Mouse (Mus musculus) thymus, adult 18-20 months (tissue): Measurements from ENCODE around the gene 4930435E12Rik.
A peak's percentile ranks its signal among the peaks of the same experiment; 100 is the strongest.
"Not testable (repeated sequence)": the region's sequence is repeated elsewhere in the genome, so short reads cannot be mapped to it uniquely, and the experiment has no call there.

Source experiments
- DNase-seq, 2 experiments: peaks; one replicate each; pipeline ENCODE4 v3.0.0; 2022; ENCODE audit warnings: mixed read lengths in 2 of 2

4930435E12Rik gene

DNA sequence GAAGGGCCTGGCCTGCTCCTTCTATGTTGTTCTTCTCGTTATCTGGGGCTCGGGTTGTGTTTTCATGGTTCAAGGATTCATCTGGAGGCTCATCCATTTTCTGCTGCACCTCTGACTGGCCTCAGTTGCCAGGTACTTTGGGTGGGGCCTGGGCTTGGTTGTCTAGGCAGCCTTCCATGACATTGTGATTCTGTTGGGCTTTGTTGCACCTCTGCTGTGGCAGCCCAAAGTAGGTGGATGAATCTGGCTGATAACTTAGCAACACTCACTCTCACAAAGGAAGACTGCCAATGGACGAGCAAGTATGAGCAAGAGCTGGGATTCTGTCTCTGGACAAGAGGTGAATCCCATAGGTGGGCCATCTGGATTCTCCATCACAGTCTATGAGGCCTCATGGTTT lies at the start of gene 4930435E12Rik:
Gene 4930435E12Rik (minus strand): TSS at position 101 of the 400 bp plus-strand sequence.
- no peak for DNase-seq

DNA sequence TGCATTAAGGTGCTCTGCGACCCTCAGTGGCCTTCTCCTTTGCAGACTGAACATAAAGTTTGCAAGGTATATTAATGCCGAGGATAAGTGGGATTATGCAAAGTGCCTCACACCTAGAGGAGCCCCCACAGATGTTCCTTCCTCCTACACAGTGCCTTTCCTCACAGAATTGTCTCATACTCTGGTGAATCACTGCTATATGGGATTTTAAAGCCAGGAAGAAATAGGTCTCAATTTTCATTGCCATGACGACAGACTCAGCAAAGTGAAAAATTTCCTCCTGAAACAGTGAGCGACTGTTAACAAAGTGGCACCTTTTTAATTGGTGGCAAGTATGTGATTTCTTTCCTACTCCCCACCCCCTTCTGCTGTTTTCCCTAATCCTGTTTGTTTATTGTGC lies 45.9 kb upstream of the 4930435E12Rik start:
- no peak for DNase-seq

DNA sequence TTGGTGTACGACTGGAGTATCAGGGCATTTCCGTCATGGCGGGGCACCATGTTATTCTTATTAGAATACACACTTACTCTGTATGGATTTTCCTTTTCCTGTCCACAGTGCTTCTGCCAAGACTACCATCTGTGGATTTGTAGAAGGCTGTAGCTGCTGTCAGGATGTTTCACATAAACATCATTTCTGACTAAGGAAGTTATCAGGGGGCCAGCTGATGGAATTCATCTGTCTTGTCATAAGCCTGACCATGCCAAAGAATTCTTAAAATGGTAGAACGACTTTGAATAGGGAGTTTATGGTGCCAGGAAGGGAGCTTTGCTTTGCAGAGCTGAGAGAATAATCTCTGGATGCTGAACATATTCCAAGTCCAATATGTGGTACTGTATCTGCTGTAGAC lies 44.7 kb upstream of the 4930435E12Rik start:
- DNase-seq, result no peak

- DNase-seq, result no peak
Observed at GRCm38 (mm10) chr16:38864358-38864757, 35.8 kb upstream of the 4930435E12Rik start.

- no peak for DNase-seq
Observed at GRCm38 (mm10) chr16:38860548-38860947, 32.0 kb upstream of the 4930435E12Rik start.

DNA sequence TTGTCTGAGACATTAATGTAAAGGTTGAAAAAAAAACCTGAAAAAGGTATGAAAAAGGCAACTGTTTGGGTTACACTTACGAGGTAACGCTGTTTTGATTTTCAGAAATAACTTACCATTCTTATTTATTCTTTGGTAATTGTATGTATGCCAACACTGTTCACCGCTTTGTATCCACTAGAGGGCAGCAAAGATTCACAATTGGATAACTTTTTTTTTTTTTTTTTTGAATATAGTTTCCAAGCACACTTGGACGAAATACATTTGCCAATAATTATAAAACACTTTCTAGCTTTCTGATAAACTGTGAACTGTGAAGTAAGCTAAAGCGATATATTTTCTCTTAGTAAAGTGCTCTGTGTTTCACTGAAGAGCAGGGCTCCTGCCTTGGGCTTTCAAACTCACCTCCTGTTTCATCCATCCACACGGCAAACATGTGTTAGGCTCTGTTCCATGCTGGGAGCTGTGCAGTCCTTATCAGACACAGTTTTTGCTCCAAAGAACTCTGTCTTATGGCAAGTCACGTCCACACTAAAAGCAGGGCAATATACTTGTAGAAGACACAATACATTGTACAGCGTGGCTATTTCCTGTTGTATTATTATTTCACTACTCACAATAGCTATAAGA lies 29.7 kb upstream of the 4930435E12Rik start:
- no peak for DNase-seq

GRCm38 (mm10) chr16:38812521-38812920 lies 16.0 kb downstream of the 4930435E12Rik start:
- DNase-seq, result peak; percentile 7 to 15

DNA sequence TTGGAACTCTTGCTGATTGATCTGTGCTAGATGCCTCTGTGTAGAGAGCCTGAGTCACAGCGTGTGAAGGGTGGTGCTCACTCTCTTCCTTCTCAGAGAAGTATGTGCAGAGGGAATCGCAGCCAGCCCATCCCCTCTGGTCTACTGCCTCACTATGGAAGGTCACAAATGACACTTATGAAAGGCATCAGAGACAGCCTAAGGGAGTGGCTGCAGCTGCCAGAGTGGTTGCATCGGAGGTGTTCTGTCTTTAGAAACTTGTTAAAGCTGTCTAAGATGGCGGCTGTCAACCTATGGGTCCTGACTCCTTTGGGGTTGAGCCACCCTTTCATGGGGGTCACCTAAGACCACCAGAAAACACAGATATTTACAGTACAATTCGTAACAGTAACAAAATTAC lies 18.4 kb downstream of the 4930435E12Rik start:
- no peak for DNase-seq

GRCm38 (mm10) chr16:38807796-38808195 lies 20.8 kb downstream of the 4930435E12Rik start:
- not testable (repeated sequence) for DNase-seq

- DNase-seq, result no peak
Observed at GRCm38 (mm10) chr16:38800091-38800490, 28.5 kb downstream of the 4930435E12Rik start, which contains the start of gene Upk1b. Gene Upk1b (minus strand): TSS chr16:38800328.

- no peak for DNase-seq
Observed at GRCm38 (mm10) chr16:38798957-38799450, 29.5 kb downstream of the 4930435E12Rik start.

- DNase-seq, result no peak
Observed at GRCm38 (mm10) chr16:38793120-38793519, 35.4 kb downstream of the 4930435E12Rik start.

DNA sequence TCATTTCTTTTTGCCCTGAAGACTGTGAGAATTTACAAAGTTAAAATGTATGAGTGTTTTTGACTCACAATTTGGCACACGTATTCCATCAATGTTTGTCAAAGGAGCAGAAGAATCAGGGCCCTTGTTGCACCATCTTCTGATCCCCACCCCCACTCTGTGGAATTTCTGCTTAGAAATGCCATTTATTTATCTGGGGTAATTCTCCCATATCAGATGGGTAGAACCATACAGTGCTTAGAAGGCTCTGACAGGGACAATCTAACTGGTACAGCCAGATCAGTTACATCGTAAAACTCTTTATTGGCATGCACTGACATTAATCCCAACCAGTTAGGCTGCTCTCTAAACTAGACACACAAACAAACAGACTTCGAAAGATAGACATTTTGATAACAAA lies 38.6 kb downstream of the 4930435E12Rik start:
- DNase-seq, result no peak

DNA sequence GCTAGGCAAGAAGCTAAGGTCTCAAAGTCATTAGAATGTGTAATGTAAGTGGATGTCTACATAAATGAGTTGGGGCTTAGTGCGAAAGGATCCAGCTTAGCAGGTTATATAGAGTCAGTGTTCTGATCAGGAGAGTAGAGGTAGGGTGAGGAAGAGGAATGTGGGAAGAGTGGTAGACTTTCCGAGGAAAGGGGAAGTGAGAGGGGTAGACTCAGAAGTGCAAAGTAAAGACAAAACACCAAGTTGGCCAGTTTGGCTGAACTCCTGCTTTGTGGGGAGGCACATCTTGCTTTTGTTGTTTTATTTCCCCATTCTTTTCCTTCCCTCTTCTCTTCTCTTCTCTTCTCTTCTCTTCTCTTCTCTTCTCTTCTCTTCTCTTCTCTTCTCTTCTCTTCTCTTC lies 39.5 kb downstream of the 4930435E12Rik start:
- no peak for DNase-seq

GRCm38 (mm10) chr16:38785301-38785700 lies 43.2 kb downstream of the 4930435E12Rik start:
- DNase-seq, result no peak

- no peak for DNase-seq
Observed at GRCm38 (mm10) chr16:38782524-38783067, 46.0 kb downstream of the 4930435E12Rik start.

DNA sequence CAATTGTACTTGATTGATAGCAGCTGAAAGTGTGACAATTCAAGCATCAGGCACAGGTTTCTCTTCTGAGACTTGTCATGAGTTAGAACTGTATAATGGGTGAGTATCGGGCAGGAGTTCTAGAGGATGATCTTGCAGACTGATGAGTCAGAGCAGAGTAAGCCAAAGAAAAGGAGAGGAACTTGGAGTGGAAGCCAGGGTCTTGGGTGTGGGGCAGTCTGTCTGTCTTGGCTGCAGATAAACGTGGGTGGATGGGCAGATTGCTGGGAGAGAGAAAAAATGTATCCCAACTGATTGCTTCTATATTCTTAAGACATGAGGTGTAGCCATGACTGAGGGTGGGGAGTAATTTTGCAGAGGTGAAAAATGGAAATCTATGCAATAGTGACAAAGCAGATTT lies 46.6 kb downstream of the 4930435E12Rik start:
- DNase-seq, result no peak

- DNase-seq, result no peak
Observed at GRCm38 (mm10) chr16:38780960-38781572, 47.5 kb downstream of the 4930435E12Rik start.

GRCm38 (mm10) chr16:38776342-38776741 lies 52.2 kb downstream of the 4930435E12Rik start:
- DNase-seq, result no peak

- DNase-seq, result no peak
Observed at GRCm38 (mm10) chr16:38774964-38775746, 53.4 kb downstream of the 4930435E12Rik start.

GRCm38 (mm10) chr16:38772906-38773496 lies 55.5 kb downstream of the 4930435E12Rik start:
- DNase-seq, result no peak

DNA sequence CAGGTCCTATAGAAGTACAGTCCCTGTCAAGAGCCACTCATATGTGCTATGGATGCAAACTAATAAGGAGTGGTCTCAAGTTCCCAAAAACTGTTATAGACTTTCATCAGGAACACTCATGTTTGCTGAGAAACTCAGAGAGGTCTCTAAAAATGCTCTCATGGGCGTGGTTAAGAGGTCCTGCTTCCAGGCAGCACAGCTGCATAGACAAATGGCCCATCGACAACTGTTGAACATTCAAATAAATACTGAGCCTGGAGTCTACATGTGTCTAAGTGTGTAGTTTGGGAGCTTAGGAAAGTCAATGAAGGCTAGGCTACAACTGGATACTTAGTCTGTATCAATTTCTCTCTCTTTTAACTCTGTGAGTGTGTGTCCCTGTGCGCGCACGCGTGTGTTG lies 57.4 kb downstream of the 4930435E12Rik start:
- DNase-seq, result no peak

DNA sequence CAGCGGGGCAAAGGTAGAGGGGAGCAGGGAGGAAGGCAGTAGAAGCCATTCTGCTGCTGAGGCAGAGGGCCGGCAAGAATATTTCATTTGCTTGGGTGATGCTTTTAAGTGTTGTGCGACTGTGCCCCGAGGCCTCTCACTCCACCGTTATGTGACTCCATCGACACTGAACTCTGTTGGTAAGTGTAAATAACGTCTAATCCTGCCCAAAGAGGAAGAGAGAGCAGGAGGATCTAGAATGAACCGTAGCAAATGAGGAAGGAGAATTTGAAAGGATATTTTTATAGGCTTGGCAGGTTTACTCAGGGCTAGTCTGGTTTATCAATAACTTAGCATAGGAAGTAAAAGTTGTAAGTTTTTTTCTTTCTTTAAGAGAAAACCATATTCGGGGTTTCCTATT lies 59.0 kb downstream of the 4930435E12Rik start:
- no peak for DNase-seq
